Mouse (Mus musculus) C2C12 (cell line): ENCODE results near the gene Acot11.

Experiments used
- CEBPB ChIP-seq: IDR thresholded peaks from one replicate; pipeline ENCODE4 v1.6.1; 2011; ENCODE audit warnings: low read depth, mild to moderate bottlenecking, control low read depth, moderate library complexity
- CTCF ChIP-seq: IDR thresholded peaks from one replicate; pipeline ENCODE4 v1.5.1; 2011; ENCODE audit not compliant: control insufficient read depth, insufficient read depth, insufficient read length
- MAX ChIP-seq: IDR thresholded peaks from one replicate; pipeline ENCODE4 v1.6.1; 2011; ENCODE audit warnings: mild to moderate bottlenecking, control low read depth

- TF ChIP-seq CTCF (no peak), CEBPB (no peak), MAX (no peak)
These were observed 26.5 kb downstream of the Acot11 start for GRCm38 (mm10) chr4:106778116-106778788.
